Mouse (Mus musculus) liver, embryonic 14.5 days (tissue): ENCODE data around the gene Adh7.

Experiments used
- CTCF ChIP-seq: IDR thresholded peaks from 2 replicates; pipeline ENCODE4 v1.5.1; 2016; ENCODE audit warnings: antibody characterized with exemption, low read depth, control low read depth
- EP300 ChIP-seq: IDR thresholded peaks from 2 replicates; pipeline ENCODE4 v1.6.1; 2016; ENCODE audit warnings: antibody characterized with exemption, low read depth

- TF ChIP-seq CTCF (no peak), EP300 (no peak)
Measured at GRCm38 (mm10) chr3:138255780-138256550, 38.4 kb downstream of the Adh7 start.
